Mouse (Mus musculus) mouse embryonic stem cell (cell line): ENCODE results near the gene Cd83.

Experiments used
- in situ Hi-C, 2 experiments: fragments of 300-500 bp; cut with MboI; formaldehyde crosslinking; loops; 1 replicate in 1 of 2; 3 replicates in 1 of 2; pipeline ENCODE4 v1.14.3; 2019 to 2020; ENCODE audit warnings: low sequenced_read_pairs in 2 of 2, low pct_unique_long_range_greater_than_20kb in 1 of 2, mixed read lengths in 1 of 2; ENCODE audit not compliant: unreplicated experiment in 1 of 2

The Cd83 gene

DNA sequence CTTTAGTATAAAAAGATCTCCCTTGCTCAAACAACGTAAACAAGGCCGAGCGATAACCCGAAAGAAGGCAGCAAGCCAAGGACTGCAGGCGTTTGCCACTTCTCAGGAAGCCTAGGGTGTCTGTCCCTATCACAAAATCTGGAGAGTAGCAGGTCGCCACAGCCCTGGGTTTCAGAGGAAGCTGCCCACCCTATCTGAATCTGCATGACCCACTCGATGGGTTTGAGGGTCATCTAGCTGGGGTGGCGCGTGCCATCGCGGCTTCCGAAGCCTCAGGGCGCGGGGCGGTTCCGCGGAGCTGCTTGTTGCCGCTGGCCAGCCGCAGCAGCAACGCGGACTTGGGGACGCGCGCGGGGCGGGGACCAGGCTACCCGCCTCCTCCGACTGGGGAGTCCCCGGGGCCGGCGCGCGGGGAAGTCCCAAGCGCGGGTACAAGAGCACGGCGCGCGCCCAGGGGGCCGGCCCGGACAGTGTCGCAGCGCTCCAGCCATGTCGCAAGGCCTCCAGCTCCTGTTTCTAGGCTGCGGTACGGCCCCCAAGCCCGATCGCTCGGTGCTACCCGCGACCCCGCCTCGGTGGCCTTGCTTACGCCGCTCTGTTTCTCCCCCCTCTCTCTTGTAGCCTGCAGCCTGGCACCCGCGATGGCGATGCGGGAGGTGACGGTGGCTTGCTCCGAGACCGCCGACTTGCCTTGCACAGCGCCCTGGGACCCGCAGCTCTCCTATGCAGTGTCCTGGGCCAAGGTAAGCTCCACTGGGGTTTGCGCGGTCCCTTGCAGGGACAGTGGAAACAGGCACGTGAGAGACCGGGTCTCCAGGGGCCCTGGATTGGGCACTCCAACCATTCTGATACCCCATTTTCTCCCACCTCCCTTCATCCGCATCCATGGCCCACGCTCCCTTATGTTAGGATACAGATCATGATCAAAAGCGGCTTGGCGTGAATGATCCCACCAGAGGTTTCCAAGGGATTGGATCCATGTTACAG, at the start of gene Cd83:
TSS of gene Cd83 (plus strand) at position 51 of the 987 bp plus-strand sequence.
- in situ Hi-C loops: no loop called here

DNA sequence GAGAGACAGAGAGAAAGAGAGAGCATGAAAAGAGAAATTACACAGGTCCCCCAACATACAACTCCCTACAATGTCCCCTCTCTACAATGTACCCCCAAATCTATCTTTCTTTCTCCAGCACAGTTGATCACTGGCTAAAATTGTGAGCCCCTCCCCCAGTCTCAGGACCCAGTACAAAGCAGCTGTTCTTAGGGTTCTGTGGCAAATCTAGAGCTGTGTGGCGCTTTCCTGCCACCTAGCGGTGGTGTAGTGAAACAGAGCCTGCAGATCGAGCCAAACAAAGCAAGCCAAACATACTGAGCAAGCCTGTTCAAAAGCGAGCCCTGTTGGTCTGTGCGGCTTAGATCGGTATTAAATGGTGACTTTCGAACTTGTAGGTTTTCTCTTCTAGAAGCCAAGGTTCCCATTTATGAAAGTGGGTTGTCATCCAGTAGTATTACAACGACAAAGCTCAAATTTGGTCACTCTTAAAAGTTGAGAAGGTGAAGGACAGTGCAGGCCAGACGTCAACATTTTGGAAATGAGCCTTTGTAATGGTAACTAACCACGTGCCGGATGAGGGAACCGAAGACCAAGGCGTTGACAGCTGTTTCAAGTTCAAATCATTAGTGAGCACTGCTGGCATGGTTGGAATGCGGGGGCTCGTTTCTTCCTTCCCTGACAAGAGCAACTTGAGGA, 44.8 kb upstream of the Cd83 start:
- in situ Hi-C loops: loop anchor here (10.0 to 25.0 kb wide), 3 partner anchors 155 to 565 kb away; partner anchors contain the start of genes Sirt5 (in 1 of the 2) and Tbc1d7 (in 1 of the 2)

DNA sequence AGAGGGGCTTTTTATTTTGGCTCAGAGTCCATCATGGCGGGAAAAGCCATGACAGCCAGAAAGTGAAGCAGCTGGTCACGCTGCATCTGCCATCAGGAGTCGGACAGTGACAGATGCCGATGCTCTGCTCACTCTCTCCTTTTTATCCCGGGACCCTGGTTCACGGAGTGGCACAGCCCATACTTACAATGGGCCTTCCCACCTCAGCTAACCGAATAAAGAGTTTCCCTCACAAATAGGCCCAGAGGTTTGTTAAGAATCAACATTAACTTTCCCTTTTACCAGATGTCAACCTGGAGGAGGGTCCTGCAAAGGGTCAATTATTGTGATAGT, 44.3 kb upstream of the Cd83 start:
- in situ Hi-C loops: loop anchor here in 1 of 2 experiments (25.0 kb wide), 1 partner anchor 378 kb away; the partner anchor contains the start of gene Sirt5

DNA sequence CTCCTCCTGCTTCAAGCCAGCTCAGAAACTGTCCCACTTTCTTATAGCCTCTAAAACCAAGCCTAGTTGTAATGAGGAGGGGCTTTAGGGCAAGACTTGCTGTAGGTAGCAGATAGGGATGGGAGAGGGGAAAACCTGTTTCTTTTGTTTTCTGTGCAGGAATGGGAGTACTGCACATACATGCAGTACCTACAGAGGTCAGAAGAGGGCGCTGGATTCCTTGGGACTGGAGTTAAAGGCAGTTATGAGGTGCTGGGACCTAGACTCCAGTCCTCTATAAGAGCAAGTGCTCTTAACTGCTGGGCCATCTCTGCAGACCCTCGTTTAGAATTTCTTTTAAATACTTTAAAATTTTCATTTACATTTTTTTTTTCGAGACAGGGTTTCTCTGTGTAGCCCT, 41.9 kb upstream of the Cd83 start:
- in situ Hi-C loops: loop anchor here in 1 of 2 experiments (25.0 kb wide), 1 partner anchor 380 kb away; the partner anchor contains the start of gene Sirt5

DNA sequence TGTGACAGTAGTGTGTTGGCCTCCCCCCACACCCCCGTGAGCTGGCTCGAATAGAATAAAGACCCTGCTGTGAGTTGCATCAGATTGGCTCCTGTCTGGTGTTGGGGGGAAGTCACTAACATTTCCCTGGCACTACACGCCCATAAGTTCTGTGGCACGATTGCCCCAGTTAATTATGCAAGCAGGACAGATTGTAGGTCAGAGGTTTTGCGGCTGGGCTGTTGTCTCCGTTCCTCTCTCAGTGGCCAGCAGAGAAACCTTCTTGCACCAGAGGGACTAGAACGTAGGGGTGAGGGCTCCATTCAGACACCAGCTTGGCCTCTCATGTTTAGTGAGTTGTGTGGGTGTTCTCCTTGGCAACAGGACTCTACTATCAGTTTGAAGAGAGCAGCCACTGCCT, 40.3 kb upstream of the Cd83 start:
- in situ Hi-C loops: loop anchor here in 1 of 2 experiments (25.0 kb wide), 1 partner anchor 382 kb away; the partner anchor contains the start of gene Sirt5

DNA sequence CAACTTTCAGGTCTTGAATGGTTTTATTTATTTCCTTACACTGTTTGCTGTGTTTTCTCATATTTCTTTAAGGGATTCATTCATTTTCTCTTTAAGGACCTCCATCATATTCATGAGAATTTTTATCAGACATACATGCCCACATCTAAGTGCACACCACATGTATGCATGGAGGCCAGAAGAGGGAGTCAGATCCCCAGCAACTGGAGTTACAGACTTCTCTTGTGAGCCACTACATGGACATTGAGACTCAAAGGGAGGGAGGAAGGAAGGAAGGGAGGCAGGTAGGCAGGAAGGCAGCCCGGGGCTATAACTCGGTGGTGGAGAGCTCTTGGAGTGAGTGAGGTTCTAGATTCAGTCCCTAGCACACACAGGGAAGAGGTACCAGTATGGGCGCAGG, 34.3 kb upstream of the Cd83 start:
- in situ Hi-C loops: no loop called here

DNA sequence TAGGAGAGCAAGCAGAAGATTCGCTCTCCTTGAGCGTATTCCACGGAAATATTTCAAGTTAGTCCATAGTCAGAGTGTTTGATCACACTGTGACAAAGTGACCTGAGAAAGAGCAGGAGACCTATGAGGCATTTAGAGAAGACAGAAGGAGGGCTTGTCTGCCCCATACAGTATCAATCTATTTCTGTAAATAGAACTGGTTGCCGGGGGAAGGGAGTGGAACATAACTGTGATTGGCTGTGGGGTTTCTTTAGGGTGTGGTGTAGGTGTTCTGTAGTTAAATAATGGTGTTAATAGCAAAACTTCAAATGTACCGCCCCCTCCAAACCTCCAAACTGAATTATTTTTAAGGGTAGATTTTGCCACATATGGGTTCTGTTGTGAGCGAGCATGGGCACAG, 33.6 kb upstream of the Cd83 start:
- in situ Hi-C loops: no loop called here

DNA sequence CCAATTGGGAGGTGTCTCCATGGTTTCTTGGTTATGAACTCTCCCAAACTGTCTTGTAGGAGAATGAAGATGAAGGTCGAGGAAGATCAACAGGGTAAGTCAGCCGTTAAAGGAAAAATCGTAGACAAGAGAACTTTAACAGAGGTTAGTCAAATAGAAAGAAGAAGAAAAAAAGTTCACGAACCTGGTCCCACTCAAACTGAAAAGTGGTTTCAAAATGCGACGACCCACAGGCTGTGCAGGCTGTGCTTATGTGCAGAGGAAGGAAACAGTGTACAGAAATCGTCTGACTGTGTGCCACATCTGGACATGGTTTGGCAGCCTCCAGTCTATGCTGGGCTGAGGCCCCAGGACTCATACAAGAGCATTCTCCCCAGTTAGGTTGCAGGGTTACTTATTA, 32.2 kb upstream of the Cd83 start:
- in situ Hi-C loops: no loop called here

DNA sequence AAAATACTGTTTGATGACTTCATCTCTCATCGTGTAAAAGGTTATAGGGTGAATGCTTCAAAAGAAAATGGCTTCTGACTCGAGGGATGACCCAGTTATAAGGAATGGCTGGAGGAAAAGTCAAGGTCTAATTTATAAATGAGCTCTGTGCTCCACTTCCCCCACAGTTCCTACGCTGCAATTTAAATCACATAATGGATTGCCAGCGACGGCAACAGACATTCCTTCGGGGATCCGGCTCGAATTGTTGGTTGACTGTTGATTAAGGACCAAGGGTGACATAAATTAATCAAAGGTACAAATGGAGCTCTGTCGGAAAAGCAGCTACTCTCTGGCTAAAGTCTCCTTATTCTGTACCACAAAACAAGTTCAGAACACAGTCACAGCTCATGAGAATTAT, 30.9 kb upstream of the Cd83 start:
- in situ Hi-C loops: no loop called here

DNA sequence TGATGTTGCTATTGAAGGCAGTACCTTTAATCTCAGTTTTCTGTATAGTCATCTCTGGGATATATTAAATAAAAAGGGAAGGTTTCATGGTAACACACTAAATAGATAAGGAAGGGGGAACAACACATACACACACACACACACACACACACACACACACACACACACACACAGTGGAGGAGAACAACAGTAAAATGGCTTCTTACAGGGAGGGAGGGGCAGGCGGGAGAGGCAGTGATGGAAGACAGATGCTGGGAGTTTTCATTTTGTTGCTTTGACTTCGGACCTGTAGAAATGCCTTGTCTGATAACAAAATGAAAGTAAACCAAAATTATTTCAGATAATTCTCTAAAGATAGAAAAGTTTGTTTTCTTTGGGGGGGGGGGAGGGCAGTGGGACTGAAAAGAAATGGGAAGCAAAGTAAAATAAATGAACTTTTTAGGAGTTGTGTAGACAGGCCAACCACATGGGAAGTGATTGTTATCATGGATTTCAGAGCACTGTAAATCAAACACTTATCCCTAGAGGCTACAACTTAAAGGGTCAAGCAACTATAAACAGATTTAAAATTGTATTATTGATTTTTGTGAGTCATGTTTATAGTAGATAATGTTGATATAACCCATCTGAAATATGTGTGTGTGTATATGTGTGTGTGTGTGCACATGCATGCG, 30.0 kb upstream of the Cd83 start:
- in situ Hi-C loops: no loop called here

DNA sequence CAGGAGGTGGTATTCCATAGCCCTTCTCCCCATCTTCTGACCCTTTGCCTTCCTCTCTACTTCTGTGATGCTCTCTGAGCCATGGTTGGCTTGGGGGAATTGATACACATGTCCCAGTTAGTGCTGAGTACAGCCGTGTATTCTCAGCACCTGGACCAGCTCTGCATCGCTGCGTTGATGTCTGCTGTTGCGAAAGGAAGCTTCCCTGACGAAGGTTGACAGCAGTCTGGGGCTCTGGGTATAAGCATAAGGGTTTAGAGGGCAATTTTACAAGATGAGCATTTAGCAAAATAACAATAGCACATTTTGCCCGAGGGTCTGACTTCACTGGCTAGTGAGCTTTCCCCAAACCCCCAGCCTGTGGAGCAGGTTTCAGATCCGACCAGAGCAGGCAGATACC, 29.0 kb upstream of the Cd83 start:
- in situ Hi-C loops: no loop called here

DNA sequence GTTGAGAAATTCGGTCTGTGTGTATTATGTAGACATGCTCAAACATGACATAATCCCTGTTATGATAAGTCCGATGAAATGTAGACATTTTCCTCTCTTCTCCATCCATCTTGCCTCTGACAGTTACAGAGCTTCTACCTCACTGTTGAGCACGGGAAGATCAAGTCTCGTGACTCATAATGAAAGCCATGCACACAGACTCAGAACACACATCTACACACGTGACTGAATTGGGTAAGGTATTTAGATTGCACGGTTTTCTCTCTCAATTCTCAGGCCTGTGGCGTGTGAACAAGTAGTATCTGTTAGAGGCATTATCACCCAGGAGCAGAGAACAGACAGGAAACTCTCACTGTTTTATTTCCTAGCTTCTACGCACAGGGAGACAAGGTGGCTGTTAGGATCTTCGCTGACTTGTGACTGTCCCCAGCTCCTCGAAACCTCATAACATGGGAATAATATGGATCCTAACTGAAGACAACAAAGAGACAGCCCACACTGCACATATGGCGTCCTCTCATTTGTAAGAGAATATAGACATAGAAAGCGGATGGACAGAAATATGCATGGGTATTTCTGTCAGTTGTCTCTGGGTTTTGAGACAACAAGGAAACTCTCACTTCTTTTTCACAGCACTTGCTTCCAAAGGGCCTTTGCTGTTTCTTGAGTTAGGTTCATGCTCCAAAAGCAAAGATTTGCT, 23.3 kb upstream of the Cd83 start:
- in situ Hi-C loops: no loop called here

DNA sequence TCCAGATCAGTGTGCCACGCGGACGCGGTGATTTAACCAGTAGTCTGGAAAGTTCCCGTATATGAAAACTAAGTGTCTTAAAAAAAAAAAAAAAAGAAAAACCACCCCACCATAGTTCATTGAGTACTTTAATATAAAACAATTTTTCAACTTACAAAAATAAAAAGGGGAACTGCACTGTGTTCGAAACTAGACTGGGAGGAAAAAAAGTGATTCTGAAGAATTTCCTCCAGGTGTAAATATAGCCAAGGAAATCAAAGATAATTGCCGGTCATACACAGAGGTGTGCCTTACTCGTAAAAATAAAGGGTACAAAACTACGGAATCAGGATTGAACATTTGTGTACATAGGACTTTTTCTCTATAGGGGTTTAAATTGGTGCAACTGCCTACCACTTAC, 21.7 kb upstream of the Cd83 start:
- in situ Hi-C loops: no loop called here

DNA sequence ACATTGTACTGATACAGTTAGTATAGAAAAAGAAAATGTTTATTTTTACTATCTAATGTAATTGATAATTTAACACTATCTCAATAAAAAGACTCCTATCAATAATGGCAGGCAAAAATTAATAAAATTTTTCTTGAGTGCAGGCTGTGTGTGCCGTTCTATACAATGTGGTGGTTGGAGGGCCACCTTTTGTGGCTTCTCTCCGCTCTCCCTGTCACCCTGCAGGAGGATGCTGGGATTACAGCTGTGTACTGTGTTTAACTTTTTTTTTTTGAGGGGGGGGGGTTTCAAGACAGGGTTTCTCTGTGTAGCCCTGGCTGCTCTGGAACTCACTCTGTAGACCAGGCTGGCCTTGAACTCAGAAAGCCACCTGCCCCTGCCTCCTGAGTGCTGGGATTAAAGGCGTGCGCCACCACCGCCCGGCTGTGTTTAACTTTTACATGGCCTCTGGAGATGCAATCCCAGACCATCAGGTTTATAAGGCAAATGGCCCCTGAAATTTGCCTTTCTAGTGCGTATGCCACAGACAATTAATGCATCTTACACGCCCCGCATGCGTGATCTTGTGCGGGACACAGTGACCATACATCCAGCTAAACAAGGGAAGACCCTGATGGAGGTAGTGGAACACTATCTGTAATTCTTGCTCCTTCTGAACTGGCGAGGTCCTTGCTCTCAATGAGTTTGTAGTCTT, 21.1 kb upstream of the Cd83 start:
- in situ Hi-C loops: no loop called here

DNA sequence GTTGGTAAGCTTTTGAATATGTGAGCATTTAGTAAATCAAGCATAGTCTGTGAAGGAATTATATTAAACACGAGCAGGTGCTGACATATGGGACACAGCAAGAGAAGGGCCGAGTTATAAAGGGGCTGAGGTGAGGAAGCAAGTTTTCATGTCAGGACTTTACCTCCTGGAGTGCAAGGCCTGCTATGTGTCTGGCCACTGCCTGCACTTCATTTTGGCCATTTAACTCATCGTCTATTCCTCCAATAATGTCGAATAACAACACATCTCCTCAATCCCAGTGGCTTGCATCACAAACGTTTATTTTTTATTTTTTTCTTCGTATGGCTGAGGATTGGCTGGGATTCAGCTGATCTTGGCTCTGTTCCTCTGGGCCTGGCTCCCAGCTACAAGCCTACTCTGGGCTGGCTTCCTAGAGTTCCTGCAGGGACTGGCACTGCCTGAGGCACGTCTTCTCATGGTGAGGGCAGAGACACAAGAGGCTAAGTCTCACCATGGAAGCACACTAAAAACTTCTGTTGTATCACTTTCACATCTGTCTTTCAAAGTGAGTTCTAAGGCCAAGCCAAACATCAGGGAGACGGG, 20.5 kb upstream of the Cd83 start:
- in situ Hi-C loops: no loop called here

DNA sequence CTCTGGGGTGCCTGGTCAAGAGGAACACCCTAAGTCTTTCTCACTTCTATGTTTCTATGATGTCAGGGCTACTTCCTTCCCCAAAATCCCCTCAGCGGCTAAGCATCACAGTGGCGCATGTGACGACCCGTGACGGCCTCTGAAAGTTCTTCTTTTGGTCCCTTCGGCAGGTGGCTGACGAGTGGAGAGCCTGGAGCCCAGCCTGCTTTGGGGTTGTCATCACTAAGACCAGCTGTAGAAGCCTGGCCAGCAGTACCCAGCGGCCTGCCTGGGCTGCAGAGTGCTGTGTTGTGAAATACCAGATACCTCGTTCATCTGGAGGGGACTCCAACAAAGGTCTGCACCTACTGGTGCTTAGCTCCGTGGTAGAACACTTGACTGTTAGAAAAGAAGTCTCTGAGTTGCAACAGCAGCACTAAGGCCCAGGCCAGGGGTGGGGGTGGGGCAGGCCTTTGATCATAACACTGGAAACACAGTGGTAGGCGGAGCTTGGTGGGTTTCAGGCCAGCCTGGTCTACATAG, 19.2 kb upstream of the Cd83 start:
- in situ Hi-C loops: no loop called here
